ENCODE assay signal across 8 mouse cellular contexts in the genomic region with DNA sequence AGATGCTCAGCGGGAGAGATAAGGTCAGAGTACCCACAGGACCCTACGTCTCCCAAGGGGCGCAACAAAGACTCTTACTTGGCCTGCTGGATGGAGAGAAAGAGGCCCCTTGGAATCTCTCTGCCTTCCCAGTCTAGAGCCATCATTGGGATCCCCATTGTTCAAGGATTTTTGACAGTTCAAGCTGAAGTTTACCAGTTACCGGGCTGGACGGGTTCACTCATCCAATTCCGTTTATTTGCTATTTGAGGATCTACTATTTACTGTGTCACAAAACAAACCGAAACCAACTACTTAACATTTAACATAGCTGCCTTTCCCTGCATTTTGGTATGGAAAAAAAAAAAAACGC. TPM values are rescaled to one million over a fixed set of nuclear protein-coding genes. Genes with fewer than 3 reads are reported as not detected.
DNase-seq lines count a peak whose midpoint lies in the region; ATAC-seq and TF ChIP-seq lines count a peak whose summit lies in the region.

No protein-coding gene starts in this region.

- no peak for TF ChIP-seq CTCF in layer of hippocampus, adult 2 months (conservative IDR thresholded peaks at IDR 0.05)

- under 1% methylated on average over 8 of the region's 8 CpGs for WGBS in hindbrain, embryonic 15.5 days
- WGBS in midbrain, embryonic 15.5 days, result 3% methylated on average over 8 of the region's 8 CpGs

- H3K4me1 ChIP-seq in brown adipose tissue, adult 24 weeks (ENCODE audit: control insufficient read depth, insufficient read depth, insufficient read length, low read length), result peaks cover 5% of the 10 kb centered on the region; the same call in 1 of the 2 replicates
- peaks cover 35% of the 10 kb centered on the region for H3K4me1 ChIP-seq in hindbrain, embryonic 15.5 days (replicated peaks)
- H3K4me1 ChIP-seq in midbrain, embryonic 15.5 days, result peaks cover 37% of the 10 kb centered on the region

- H3K4me3 ChIP-seq in layer of hippocampus, adult 2 months, result peak overlapping the region; percentile 61
- H3K4me3 ChIP-seq in brown adipose tissue, adult 24 weeks (ENCODE audit: insufficient read depth, low read depth, low read length), result peak overlapping the region; percentile 99
- H3K4me3 ChIP-seq in hindbrain, embryonic 15.5 days, result peak overlapping the region; percentile 65
- peak overlapping the region; percentile 53 for H3K4me3 ChIP-seq in midbrain, embryonic 15.5 days

- no peaks in the 10 kb centered on the region for H3K27me3 ChIP-seq in hindbrain, embryonic 15.5 days
- H3K27me3 ChIP-seq in midbrain, embryonic 15.5 days (replicated peaks), result no peaks in the 10 kb centered on the region

- H3K9me3 ChIP-seq in hindbrain, embryonic 15.5 days, result no peaks in the 10 kb centered on the region
- no peaks in the 10 kb centered on the region for H3K9me3 ChIP-seq in midbrain, embryonic 15.5 days

- no peak for ATAC-seq in hindbrain, embryonic 15.5 days (ENCODE audit: low FRiP score, low read depth)
- ATAC-seq in midbrain, embryonic 15.5 days (replicated peaks), result no peak

- H3K36me3 ChIP-seq in hindbrain, embryonic 15.5 days, result no peaks in the 10 kb centered on the region
- H3K36me3 ChIP-seq in midbrain, embryonic 15.5 days (replicated peaks), result no peaks in the 10 kb centered on the region

- peak overlapping the region; percentile 96 for H3K4me2 ChIP-seq in hindbrain, embryonic 15.5 days
- peak overlapping the region; percentile 89 for H3K4me2 ChIP-seq in midbrain, embryonic 15.5 days

- intact Hi-C loops in left cerebral cortex, postnatal 14 days (cut with DNase I), result loop anchor here (2.0 to 10.0 kb wide), 6 partner anchors 53 to 405 kb away; no protein-coding TSS in a partner anchor

- H3K9ac ChIP-seq in hindbrain, embryonic 15.5 days, result peak overlapping the region; percentile 59
- H3K9ac ChIP-seq in midbrain, embryonic 15.5 days, result peak overlapping the region; percentile 66

- H3K27ac ChIP-seq in layer of hippocampus, adult 2 months, result peak overlapping the region; percentile 82
- peak overlapping the region; percentile 88 for H3K27ac ChIP-seq in brown adipose tissue, adult 24 weeks (replicated peaks; ENCODE audit: low read depth, low read length)
- H3K27ac ChIP-seq in hindbrain, embryonic 15.5 days (replicated peaks), result peak overlapping the region; percentile 73
- H3K27ac ChIP-seq in midbrain, embryonic 15.5 days, result peak overlapping the region; percentile 64

- DNase-seq in layer of hippocampus, adult 2 months (ENCODE audit: low spot score in 2 of 2), result no peak
- no peak for DNase-seq in layer of hippocampus, adult 18-20 months (ENCODE audit: low spot score in 2 of 2)
- DNase-seq in left cerebral cortex, postnatal 14 days (ENCODE audit: low spot score in 2 of 2), result no peak
- no peak for DNase-seq in ovary, adult 18-20 months (ENCODE audit: low spot score)
- DNase-seq in embryo, embryonic 9.5 days (ENCODE audit: extremely low spot score), result no peak

RNA-seq across cellular contexts. Expression of a gene that starts 2.1 kb away (rescaled TPM):
- 10 to 100 TPM; 20.9 to 24.1 TPM for total RNA-seq in layer of hippocampus, adult 2 months (2021)
- total RNA-seq in layer of hippocampus, adult 18-20 months (2021), result 10 to 100 TPM; 23.4 to 27.7 TPM
- 11.3 and 16.4 TPM in 2 replicates for polyA plus RNA-seq in brown adipose tissue, adult 24 weeks (2012; ENCODE audit: insufficient read depth, insufficient read length, missing spikeins)
- 16.6 and 18.9 TPM in 2 replicates for polyA plus RNA-seq in hindbrain, embryonic 15.5 days (2015; fragmentation: Nextera tagmentation; extraction: Ambion mirVana)
- polyA plus RNA-seq in midbrain, embryonic 15.5 days (2015; fragmentation: Nextera tagmentation; extraction: Ambion mirVana), result 17.3 and 18.2 TPM in 2 replicates
- 10 to 100 TPM; 53.9 TPM for total RNA-seq in left cerebral cortex, postnatal 14 days (2021)
